ENCODE assay signal across 28 mouse cellular contexts in the genomic region with DNA sequence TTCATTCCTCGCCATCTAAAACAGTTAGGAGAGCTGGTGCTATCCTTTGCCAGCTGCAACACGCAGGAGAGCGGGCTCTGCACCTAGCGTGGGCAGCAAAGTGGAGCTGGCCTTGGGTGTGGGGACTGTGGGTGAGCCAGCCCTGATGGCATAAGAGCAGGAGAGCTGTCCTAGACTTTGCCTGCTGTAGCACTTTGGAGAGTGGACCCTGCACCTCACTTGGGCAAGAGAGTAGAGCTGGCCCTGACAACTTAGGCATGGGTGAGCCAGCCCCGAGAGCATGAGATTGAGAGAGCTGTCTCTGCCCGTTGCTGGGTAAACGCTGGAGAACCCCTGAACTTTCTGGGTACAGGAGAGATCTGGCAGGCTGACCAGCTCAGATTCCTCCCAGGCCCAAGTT.
DNase-seq lines count a peak whose midpoint lies in the region; ATAC-seq and TF ChIP-seq lines count a peak whose summit lies in the region.
"Had no signal": no experiment of that assay in that cellular context is flagged by ENCODE, and none has a peak within 500 bp of the region (broad histone marks: within the 10 kb centered on the region; RNA-seq: fewer than 3 reads in every experiment).

No protein-coding gene starts in this region.

- H3K4me1 ChIP-seq in kidney, adult 2 months (ENCODE audit: control insufficient read depth, insufficient read depth, low read length): peaks cover 29% of the 10 kb centered on the region
- peaks cover 37% of the 10 kb centered on the region for H3K4me1 ChIP-seq in kidney, embryonic 15.5 days
- H3K4me1 ChIP-seq: embryonic facial prominence, embryonic 15.5 days had no signal

- H3K27ac ChIP-seq in kidney, adult 2 months (ENCODE audit: insufficient read depth, low read depth, low read length): no peak overlapping the region
- no peak overlapping the region for H3K27ac ChIP-seq in kidney, embryonic 15.5 days
- H3K27ac ChIP-seq: embryonic facial prominence, embryonic 12.5 days; embryonic facial prominence, embryonic 15.5 days; forebrain, embryonic 12.5 days; forebrain, embryonic 15.5 days; heart, adult 2 months; heart, embryonic 10.5 days; heart, embryonic 13.5 days; hindbrain, embryonic 14.5 days; hindbrain, postnatal 0 days had no signal

- H3K9me3 ChIP-seq in kidney, embryonic 15.5 days (replicated peaks): no peaks in the 10 kb centered on the region
- H3K9me3 ChIP-seq: embryonic facial prominence, embryonic 12.5 days; embryonic facial prominence, embryonic 15.5 days; forebrain, embryonic 12.5 days; forebrain, embryonic 15.5 days; heart, embryonic 10.5 days; heart, embryonic 13.5 days had no signal

- no peak for ATAC-seq in kidney, embryonic 15.5 days (replicated peaks; ENCODE audit: low FRiP score)
- ATAC-seq in erythroid progenitor cell, adult 5-6 weeks (replicated peaks; ENCODE audit: low FRiP score, poor library complexity, severe bottlenecking): no peak
- ATAC-seq: forebrain, embryonic 15.5 days; hindbrain, postnatal 0 days; Patski had no signal

- no peak for TF ChIP-seq POLR2A in kidney, adult 2 months (IDR thresholded peaks at IDR 0.05; ENCODE audit: low read depth, low read length)

- no peaks in the 10 kb centered on the region for H3K27me3 ChIP-seq in kidney, adult 2 months (replicated peaks; ENCODE audit: control insufficient read depth, insufficient read depth, low read length)
- no peaks in the 10 kb centered on the region for H3K27me3 ChIP-seq in kidney, embryonic 15.5 days
- H3K27me3 ChIP-seq: CH12.LX; embryonic facial prominence, embryonic 12.5 days; embryonic facial prominence, embryonic 15.5 days; forebrain, embryonic 12.5 days; forebrain, embryonic 15.5 days; heart, embryonic 13.5 days; Patski had no signal

- H3K4me2 ChIP-seq in kidney, embryonic 15.5 days: no peak overlapping the region
- H3K4me2 ChIP-seq: embryonic facial prominence, embryonic 12.5 days; embryonic facial prominence, embryonic 15.5 days; forebrain, embryonic 12.5 days; forebrain, embryonic 15.5 days; heart, embryonic 13.5 days; hindbrain, embryonic 14.5 days had no signal

- H3K4me3 ChIP-seq in kidney, adult 2 months (ENCODE audit: insufficient read depth, low read depth, low read length): no peak overlapping the region
- H3K4me3 ChIP-seq in kidney, embryonic 15.5 days (replicated peaks): no peak overlapping the region
- H3K4me3 ChIP-seq: embryonic facial prominence, embryonic 12.5 days; embryonic facial prominence, embryonic 15.5 days; forebrain, embryonic 12.5 days; forebrain, embryonic 15.5 days; heart, adult 2 months; heart, embryonic 10.5 days; heart, embryonic 13.5 days had no signal

- DNase-seq in kidney, adult 2 months: peak; percentile 63
- DNase-seq in kidney, postnatal 10 days: peak; percentile 14
- DNase-seq in kidney, adult 18-20 months: no peak
- DNase-seq in kidney, postnatal 25 days: peak; percentile 30 to 74
- DNase-seq: adrenal gland, postnatal 10 days; B cell, adult 2 months; cerebellum, adult 11 months; cerebellum, adult 2 months; cerebellum, adult 9-11 months; cerebellum, postnatal 25 days; gastrocnemius, postnatal 10 days; gastrocnemius, postnatal 36 days; heart, adult 2 months; heart, postnatal 14 days; heart, postnatal 4 days had no signal

- H3K9ac ChIP-seq in kidney, embryonic 15.5 days: no peak overlapping the region
- H3K9ac ChIP-seq: embryonic facial prominence, embryonic 12.5 days; embryonic facial prominence, embryonic 15.5 days; forebrain, embryonic 12.5 days; forebrain, embryonic 15.5 days; heart, embryonic 13.5 days; hindbrain, embryonic 14.5 days had no signal

- H3K36me3 ChIP-seq in kidney, adult 2 months (ENCODE audit: control insufficient read depth, insufficient read depth, low read length): no peaks in the 10 kb centered on the region
- H3K36me3 ChIP-seq in kidney, embryonic 15.5 days: no peaks in the 10 kb centered on the region
- H3K36me3 ChIP-seq: embryonic facial prominence, embryonic 12.5 days; embryonic facial prominence, embryonic 15.5 days; forebrain, embryonic 12.5 days; forebrain, embryonic 15.5 days; G1E; heart, embryonic 10.5 days; heart, embryonic 13.5 days had no signal

- WGBS in kidney, adult 2 months: 72% methylated on average over 7 of the region's 7 CpGs
- 93% methylated on average over 7 of the region's 7 CpGs for WGBS in kidney, embryonic 15.5 days

- TF ChIP-seq CTCF in kidney, adult 2 months (conservative IDR thresholded peaks at IDR 0.05; ENCODE audit: insufficient read depth, insufficient read length, low read depth, low read length): no peak
